Mouse (Mus musculus) spleen, adult 2 months (tissue): ENCODE results near the gene Kcnq5. TPM values are rescaled to one million over a fixed set of nuclear protein-coding genes. Genes with fewer than 3 reads are reported as not detected.

Source experiments
- DNase-seq, 2 experiments: peaks; one replicate each; pipeline versions ENCODE4 v3.0.0 to v3.0.0-alpha.2; 2012 to 2021; ENCODE audit warnings: low spot score in 2 of 2, low read depth in 1 of 2
- H3K27ac ChIP-seq: fragments of 200-500 bp; 2 replicates; pipeline ENCODE4 v1.5.1; 2012; ENCODE audit warnings: low read length, inconsistent platforms; ENCODE audit not compliant: insufficient read depth
- H3K27me3 ChIP-seq: fragments of 200-500 bp; 2 replicates; pipeline ENCODE4 v1.6.1; 2012; ENCODE audit warnings: mild to moderate bottlenecking, moderate library complexity, low read length, inconsistent platforms; ENCODE audit not compliant: control insufficient read depth, insufficient read depth
- H3K36me3 ChIP-seq: fragments of 200-500 bp; 2 replicates; pipeline ENCODE4 v1.6.1; 2012; ENCODE audit warnings: mild to moderate bottlenecking, low read length, inconsistent platforms; ENCODE audit not compliant: control insufficient read depth, insufficient read depth
- H3K4me1 ChIP-seq: fragments of 200-500 bp; 2 replicates; pipeline ENCODE4 v1.6.1; 2011; ENCODE audit warnings: inconsistent platforms; ENCODE audit not compliant: control insufficient read depth, insufficient read depth, insufficient read length
- H3K4me3 ChIP-seq: fragments of 200-500 bp; 2 replicates; pipeline ENCODE4 v1.5.1; 2011; ENCODE audit warnings: mild to moderate bottlenecking, inconsistent platforms; ENCODE audit not compliant: insufficient read depth, insufficient read length; ENCODE audit errors: extremely low read depth
- CTCF ChIP-seq: fragments of 200-500 bp; IDR thresholded peaks from 2 replicates; pipeline ENCODE4 v1.5.1; 2011; ENCODE audit warnings: mild to moderate bottlenecking, inconsistent platforms; ENCODE audit not compliant: insufficient read depth, insufficient read length, insufficient replicate concordance; ENCODE audit errors: extremely low read depth
- POLR2A ChIP-seq: fragments of 200-500 bp; IDR thresholded peaks from 2 replicates; pipeline ENCODE4 v1.6.1; 2011; ENCODE audit warnings: low read depth, low read length, inconsistent platforms
- WGBS: fragments of 180-500 bp; shearing (Covaris S2); methylation state at CpG from one replicate; pipeline ENCODE4 v1.1.7; 2018; 5-methylcytosine and 5-hydroxymethylcytosine counted together
- polyA plus RNA-seq: library from polyadenylated mRNA; depleted of rRNA; stranded (reverse); fragments of >200 nt; gene quantifications from 2 replicates; pipeline ENCODE4 v1.2.3, GENCODE M21; 2012; rRNA removed

Kcnq5 gene
- 0.68 and 0.69 TPM in 2 replicates for polyA plus RNA-seq

DNA sequence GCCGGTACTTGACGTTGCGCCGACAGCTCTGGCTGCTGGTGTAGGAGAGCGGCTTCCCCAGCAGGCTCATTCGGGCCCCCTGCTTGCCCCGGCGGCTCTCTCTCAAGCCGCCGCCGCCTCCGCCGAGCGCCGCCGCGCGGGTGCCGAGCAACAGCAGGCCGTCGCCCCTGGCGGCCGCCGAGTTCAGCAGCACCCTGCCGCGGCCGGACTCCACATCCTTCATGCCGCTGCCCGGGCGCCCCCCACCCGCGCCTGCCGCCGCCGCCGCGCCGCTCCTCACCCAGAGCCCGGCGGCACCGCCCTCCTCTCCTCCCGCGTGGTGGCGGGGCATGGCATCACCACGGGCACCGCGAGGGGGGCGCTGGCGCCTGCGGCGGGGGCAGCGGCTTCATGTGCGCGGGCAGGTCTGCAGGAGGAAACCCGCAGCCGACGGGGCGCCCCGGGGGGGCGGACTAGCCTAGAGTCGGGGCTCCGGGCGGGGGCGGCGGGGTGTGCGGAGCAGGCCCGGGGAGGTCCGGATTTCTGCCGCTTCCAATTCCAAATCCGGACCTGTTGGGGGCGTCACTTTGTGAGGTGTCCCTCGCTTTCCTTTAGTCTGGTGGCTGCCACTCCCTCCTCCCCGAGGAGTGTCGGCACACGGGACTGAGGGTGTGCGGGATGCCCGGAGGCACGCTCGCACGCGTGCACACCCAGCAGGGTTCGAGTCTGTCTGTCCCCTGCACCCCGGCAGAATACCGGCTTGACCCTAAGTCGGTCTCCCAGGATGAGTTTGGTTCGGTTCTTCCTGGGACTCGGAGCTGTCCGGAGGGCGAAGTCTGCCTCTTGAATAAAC, at the start of gene Kcnq5:
Kcnq5 (minus strand) TSS at position 692 of the 832 bp plus-strand sequence.
- peak within 1 kb of the TSS; percentile 87 for H3K27ac ChIP-seq
- peak in 1 of 2 experiments; percentile 70 for DNase-seq

DNA sequence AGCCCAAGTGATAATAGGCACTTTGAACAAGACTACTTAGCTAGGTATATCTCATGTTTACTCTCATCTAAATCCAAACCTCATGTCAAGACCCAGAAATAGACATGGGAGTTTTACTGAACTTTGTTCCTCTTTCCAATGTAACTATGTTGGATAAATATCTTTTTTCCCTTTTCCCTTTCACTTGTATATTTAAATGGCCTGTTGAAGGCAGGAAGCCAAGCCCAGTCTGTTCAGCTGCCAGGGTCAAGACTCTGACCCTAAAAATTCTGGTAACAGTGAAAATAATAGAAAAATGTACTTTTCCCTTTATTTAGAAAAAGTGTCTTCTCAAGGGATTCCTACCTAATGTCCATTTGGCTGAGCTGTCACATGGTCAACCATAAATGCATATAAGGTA, 18.0 kb upstream of the Kcnq5 start:
- no peaks in the 10 kb centered on the region for H3K36me3 ChIP-seq
- no peak for DNase-seq

More for the DNA sequence above, at the start of gene Kcnq5:
- peak; percentile 19; the same call in 1 of the 2 replicates for TF ChIP-seq CTCF
- TF ChIP-seq POLR2A = no peak
- 1% methylated on average over 86 of the region's 89 CpGs for WGBS
- H3K27me3 ChIP-seq = no peaks in the 10 kb centered on the region; the same call in 1 of the 2 replicates
- H3K4me1 ChIP-seq = peaks cover 8% of the 10 kb centered on the region
- H3K4me3 ChIP-seq = peak within 1 kb of the TSS; percentile 67
- H3K36me3 ChIP-seq = no peaks in the 10 kb centered on the region

DNA sequence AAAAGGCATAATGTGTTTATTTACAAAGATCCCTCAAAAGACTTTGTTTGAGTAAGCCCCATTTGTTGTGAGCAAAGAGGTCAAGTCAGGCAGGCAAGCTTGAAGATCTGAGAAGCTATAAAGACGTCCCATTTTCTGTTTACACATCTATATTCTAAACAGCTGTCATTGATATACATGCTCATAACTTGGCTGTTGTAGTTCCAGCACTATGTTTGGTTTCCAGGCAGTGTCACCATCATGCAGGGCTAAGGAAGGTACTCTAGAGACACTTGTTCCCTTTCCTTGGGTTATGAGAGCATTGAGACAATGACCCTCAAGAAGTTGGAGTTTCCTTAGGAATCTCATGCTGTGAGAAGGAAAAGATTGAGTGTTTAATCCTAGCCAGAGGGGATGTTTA, 17.6 kb upstream of the Kcnq5 start:
- Histone ChIP-seq H3K4me1 (no peaks in the 10 kb centered on the region), H3K4me3 (no peak overlapping the region), H3K27me3 (no peaks in the 10 kb centered on the region), H3K27ac (no peak overlapping the region), H3K36me3 (no peaks in the 10 kb centered on the region)
- WGBS = 64% methylated on average over 1 of the region's 1 CpGs
- no peak for DNase-seq
- no peak for TF ChIP-seq POLR2A
- TF ChIP-seq CTCF = no peak

More for the DNA sequence above, 18.0 kb upstream of the Kcnq5 start:
- Histone ChIP-seq H3K4me3 (no peak overlapping the region), H3K27ac (no peak overlapping the region), H3K27me3 (no peaks in the 10 kb centered on the region), H3K4me1 (no peaks in the 10 kb centered on the region)
- TF ChIP-seq POLR2A = no peak
- TF ChIP-seq CTCF = no peak

DNA sequence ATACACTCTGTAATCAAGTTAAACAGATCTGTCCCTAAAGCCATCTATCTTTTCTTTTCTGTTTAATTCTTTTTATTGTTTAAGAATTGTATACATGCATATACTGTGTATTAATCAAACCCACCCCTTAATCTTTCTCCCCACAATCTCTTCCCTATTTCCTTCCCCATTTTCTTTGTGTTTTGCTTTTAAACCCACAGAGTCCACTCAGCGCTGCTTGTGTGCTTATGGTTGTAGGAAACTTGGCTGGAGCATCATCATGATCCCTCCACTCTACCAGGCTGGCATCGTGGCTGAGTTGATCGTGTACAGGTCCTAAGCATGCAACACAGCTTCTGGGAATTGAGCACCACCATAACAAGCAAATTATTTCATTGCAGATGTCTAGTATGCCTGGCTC, 12.3 kb upstream of the Kcnq5 start:
- TF ChIP-seq CTCF (no peak), POLR2A (no peak)
- no peak for DNase-seq
- no peak overlapping the region for H3K4me3 ChIP-seq
- no peaks in the 10 kb centered on the region for H3K27me3 ChIP-seq
- WGBS = 36% methylated on average over 3 of the region's 3 CpGs
- no peaks in the 10 kb centered on the region for H3K4me1 ChIP-seq
- H3K36me3 ChIP-seq = no peaks in the 10 kb centered on the region
- no peak overlapping the region for H3K27ac ChIP-seq

DNA sequence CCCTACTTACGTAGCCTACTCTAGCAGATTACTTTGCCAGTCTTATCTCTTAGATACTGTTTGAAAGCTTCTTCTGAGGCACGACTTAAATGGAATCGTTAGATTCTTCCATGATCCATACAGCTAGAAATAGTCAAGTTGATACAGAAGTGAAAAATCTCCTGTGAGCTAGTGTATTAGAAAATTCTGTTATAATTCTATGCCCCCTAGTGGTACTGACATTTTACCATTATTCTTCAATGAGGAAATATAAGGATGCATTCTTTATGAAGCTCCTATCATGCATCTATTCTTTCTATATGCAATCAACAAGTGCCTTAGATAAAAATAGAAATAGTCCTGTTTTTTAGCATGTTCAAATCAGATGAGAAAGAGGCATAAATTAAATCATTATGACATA, 5.4 kb upstream of the Kcnq5 start:
- H3K27ac ChIP-seq = no peak overlapping the region
- no peak overlapping the region for H3K4me3 ChIP-seq
- no peaks in the 10 kb centered on the region for H3K36me3 ChIP-seq
- DNase-seq = no peak
- H3K4me1 ChIP-seq = peaks cover 5% of the 10 kb centered on the region; the same call in 1 of the 2 replicates
- 63% methylated on average over 3 of the region's 3 CpGs for WGBS
- no peak for TF ChIP-seq CTCF
- no peaks in the 10 kb centered on the region for H3K27me3 ChIP-seq

DNA sequence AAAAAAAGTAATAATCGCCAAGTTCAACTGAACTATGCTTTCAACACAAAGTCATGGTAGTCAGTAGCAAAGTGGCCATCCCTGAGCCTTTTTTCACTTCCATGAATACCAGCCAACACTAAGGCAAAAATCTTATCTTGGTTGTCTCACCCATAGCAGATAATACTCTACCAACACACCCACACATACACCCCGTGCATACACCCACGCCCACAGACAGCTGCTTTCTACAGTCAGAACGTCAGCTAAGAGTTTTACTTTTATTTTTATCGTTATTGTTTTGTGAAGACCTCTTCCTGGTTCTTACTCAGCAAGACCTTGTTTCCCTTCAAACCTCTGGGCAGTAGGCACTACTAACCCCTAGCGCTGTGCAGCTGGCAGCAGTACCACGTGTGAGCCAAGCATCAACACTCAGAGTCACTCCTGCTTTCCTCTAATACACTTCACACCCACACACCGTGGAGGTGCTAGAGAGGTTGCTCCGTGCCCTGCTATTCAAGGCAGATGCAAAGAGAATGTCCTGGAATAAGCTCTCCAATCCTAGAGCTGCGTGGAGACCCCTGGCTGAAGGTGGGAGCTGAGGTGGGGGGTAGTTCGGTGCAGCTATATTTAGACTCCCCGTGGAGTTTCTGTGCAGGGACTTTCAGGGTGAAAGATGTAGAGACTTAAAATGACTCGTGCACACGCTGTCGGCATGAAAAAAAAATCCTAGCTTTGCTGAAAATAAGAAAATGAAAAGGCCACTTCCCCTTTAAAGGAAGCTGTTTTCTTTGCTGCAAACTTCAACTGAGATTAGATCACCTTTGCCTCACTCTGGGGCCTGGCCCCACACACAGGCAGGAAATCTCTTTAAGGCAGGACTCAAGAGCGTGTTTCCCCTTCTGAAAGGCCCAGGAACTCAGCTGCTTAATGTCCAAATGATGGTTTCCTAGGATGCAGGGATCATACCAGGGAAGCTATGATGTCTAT, 1.4 kb upstream of the Kcnq5 start:
- TF ChIP-seq CTCF (no peak), POLR2A (no peak)
- Histone ChIP-seq H3K27me3 (no peaks in the 10 kb centered on the region; the same call in 1 of the 2 replicates), H3K36me3 (no peaks in the 10 kb centered on the region), H3K4me1 (peaks cover 8% of the 10 kb centered on the region), H3K4me3 (peak overlapping the region; percentile 39; the same call in 1 of the 2 replicates), H3K27ac (peak overlapping the region; percentile 80)
- DNase-seq = peak; percentile 40 to 46
- WGBS = 6% methylated on average over 16 of the region's 16 CpGs
